Mouse (Mus musculus) kidney, postnatal 36 days (tissue): ENCODE measurements at regions not wholly inside any gene's neighbourhood (a gene's known extent, or its start where the extent isn't known, plus 50 kb on each side); places are given as distances from the start of the nearest gene placed in this dataset.
"Not testable (repeated sequence)": the region's sequence is repeated elsewhere in the genome, so short reads cannot be mapped to it uniquely, and the experiment has no call there.

Source experiments
- DNase-seq, 2 experiments: peaks; one replicate each; pipeline ENCODE4 v3.0.0; 2021 to 2022; ENCODE audit warnings: mixed read lengths in 2 of 2

GRCm38 (mm10) chr13:66715191-66716161, 189.2 kb upstream of the Gm10767 start:
- not testable (repeated sequence) for DNase-seq

DNA sequence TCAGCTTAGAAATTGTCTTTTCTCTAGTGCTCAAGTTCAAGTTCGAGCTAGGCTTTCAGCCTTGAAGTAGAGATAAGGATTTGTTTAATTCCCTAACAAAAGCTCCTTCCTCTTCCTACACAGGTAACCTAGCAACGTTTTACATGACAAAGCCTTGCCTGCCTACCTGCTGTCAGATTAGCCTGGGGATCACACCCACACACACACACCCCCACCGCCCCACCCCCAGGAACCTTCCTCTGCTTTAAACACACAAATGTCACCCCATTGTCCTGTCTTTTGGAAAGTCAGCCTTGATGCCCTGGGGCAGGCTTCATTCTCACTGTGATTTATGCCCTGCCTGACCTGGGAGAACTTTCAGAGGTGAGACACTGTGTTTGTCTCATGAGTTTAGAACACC, 193.7 kb upstream of the Gm10767 start:
- DNase-seq = not testable (repeated sequence)

DNA sequence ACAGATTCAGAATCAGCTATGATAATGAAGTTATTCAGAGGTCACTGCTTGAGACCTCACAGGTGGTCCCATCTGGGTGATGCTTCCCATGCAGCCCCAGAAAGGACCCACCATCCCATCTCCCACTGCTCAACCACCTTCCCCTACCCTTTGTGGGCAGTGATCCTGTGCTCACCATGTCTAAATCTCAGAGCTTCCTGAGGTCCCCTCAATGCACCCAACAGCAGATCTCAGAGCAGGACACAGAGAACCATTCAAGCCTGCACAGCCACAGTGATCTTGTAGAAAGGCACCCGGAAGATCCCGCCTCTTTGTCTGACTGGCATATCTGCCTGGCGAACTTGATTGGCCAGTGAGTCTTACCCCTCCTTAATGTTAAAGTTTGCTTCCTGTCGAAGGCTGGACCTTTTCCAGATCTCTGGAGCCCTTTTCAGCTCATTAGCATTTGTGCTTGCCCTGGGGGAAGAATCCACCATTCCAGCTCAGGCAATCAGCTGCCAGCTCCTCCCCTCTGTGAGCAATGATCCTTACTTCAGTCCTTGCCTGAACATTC, 206.7 kb upstream of the Gm10767 start:
- not testable (repeated sequence) for DNase-seq

GRCm38 (mm10) chr13:66680766-66681165, 223.9 kb upstream of the Gm10767 start:
- DNase-seq = not testable (repeated sequence)

GRCm38 (mm10) chr13:66642245-66642644, 201.3 kb upstream of the 2410141K09Rik start:
- DNase-seq = not testable (repeated sequence)

- not testable (repeated sequence) for DNase-seq
Observed at GRCm38 (mm10) chr13:66625761-66626160, 184.8 kb upstream of the 2410141K09Rik start.

DNA sequence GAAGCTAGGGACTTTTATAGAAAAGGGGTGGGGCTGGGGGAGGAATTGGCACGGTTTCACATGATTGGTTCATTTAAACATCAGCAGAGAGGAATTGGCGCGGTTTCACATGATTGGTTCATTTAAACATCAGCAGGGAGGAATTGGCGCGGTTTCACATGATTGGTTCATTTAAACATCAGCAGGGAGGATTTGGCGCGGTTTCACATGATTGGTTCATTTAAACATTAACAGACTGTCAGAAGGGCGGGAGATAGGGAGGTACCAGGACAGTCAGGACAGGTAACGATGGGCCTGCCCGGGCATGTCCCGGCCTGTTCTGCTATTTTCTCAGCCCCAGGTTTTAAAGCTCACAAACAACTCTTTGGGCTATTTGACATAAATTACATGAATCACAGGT, 145.1 kb upstream of the 2410141K09Rik start:
- DNase-seq = peak; percentile 14 to 24

DNA sequence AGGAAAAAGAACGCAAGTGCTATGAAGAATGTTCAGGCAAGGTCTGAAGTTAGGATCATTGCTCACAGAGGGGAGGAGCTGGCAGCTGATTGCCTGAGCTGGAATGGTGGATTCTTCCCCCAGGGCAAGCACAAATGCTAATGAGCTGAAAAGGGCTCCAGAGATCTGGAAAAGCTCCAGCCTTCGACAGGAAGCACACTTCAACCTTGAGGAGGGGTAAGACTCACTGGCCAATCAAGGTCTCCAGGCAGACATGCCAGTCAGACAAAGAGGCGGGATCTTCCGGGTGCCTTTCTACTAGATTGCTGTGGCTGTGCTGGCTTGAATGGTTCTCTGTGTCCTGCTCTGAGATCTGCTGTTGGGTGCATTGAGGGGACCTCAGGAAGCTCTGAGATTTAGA, 122.7 kb upstream of the 2410141K09Rik start:
- DNase-seq = not testable (repeated sequence)

- not testable (repeated sequence) for DNase-seq
Observed at GRCm38 (mm10) chr13:66556397-66556796, 115.5 kb upstream of the 2410141K09Rik start.

GRCm38 (mm10) chr13:66547951-66548350, 107.0 kb upstream of the 2410141K09Rik start:
- DNase-seq = not testable (repeated sequence)

- not testable (repeated sequence) for DNase-seq
Observed at GRCm38 (mm10) chr13:66519596-66519995, 78.7 kb upstream of the 2410141K09Rik start.
